Mouse (Mus musculus): ENCODE results near the gene Scn3a. TPM values are rescaled to one million over a fixed set of nuclear protein-coding genes. Genes with fewer than 3 reads are reported as not detected.
A peak's percentile ranks its signal among the peaks of the same experiment; 100 is the strongest.

Gene Scn3a
- 10 to 100 TPM; 62.6 to 68.5 TPM for total RNA-seq (2021)

DNA sequence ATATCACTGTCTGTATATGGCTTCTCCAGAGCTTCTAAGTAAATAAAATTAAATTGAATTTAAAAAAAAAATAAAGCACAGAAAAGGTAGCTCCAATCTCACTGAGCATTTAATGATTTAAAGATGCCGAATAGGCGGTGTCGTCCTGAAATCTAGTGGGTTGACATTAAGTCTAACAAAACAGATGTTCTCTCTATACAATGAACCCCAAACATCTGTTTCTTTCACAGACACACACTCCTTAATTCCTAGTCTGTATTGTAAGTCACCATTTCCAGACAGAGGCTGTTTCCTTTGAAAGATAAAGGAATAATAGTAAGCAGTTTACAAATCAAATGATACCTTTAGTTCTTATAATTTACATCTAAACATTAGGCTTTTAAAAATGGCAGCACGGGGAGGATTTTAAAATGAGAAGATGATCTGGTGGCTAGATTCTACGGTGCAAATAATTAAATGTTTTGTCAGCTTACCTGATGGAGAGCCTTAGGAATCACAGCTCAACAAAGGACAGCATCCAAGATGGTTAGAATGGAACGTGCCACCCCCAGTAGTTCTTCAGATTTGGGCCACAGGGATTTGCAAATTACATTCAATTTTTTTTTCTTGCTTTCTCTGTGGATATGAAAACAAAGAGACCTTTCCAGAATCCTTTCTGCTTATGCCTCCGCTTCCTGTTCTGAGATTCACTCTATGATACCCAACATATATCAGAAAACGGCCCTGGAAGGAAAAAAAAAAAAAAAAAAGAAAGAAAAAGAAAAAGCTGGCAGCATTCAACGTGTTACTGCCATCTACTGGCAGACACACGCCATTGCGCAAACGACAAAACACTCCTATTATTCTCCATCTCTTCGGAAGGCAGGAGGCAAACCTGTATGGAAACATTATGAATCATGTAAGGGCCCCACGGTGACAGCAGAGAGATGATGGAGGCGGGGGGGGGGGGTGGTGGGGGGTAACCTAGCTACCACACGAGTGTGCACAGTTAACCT lies at the start of gene Scn3a:
TSS of gene Scn3a (minus strand) at position 835 of the 995 bp plus-strand sequence.
- peak; percentile 50 to 68 for DNase-seq (ENCODE audit: extremely low spot score in 1 of 2, low spot score in 2 of 2)
- intact Hi-C loops (cut with DNase I): loop anchor here (5.0 kb wide), 2 partner anchors 155 to 170 kb away; no protein-coding TSS in a partner anchor

DNA sequence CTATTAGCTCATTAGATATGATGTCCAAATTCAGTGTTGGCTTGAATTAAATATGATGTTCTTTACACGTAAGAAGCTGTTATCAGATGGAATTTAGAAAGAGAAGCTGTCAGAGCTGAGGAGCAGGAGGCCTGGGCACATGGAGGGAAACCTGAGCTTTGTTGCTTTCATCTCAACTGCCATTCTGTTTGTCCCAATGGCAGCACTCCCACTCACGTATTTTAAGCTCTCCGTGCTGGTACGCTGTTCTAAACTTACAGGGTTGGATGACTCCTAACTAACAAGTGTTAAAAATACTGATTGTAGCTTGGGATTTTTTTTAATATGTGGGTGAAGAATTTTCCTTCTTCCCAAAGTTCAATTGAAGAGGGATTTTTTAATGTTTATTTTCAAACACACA lies 44.5 kb upstream of the Scn3a start:
- intact Hi-C loops (cut with DNase I): no loop called here
- DNase-seq (ENCODE audit: extremely low spot score in 1 of 2, low spot score in 2 of 2): no peak

DNA sequence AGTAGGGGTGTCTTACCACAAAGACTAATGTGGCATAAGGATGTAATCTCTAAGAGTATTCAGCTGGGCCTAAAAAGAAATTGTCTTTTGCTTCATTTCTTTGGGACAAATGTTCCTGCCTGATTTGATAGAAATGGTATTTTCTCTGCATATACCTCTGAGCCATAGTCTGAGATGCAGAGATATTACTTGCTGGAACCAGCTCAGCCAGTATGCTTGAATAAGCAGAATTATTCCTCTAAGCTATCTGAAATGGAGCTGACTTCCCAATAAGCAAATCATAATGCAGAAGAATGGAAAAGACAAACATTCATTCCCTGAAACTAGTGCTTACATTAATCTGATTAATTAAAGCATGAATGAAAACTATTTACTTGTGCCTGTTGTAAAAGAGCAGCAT lies 40.4 kb upstream of the Scn3a start:
- DNase-seq (ENCODE audit: extremely low spot score in 1 of 2, low spot score in 2 of 2): no peak
- intact Hi-C loops (cut with DNase I): no loop called here

DNA sequence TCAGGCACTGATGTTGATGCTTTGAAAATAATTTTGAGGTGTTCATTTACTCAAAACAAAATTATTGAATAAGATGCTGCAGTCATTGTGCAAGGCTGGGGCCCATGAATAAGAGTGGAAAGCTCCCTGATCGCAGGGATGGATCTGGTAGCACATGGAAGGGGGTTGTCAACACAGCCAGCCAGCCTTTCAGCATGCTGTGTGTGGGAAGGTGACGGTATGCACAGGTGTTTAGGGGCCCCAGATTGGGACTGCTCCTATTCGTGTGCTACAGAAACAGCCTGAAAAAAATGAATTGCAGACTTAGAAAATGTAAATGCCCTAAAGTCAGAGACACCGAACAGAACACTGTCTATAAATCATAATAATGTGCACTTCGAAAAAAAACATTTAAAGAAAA lies 20.3 kb upstream of the Scn3a start:
- intact Hi-C loops (cut with DNase I): no loop called here
- DNase-seq (ENCODE audit: extremely low spot score in 1 of 2, low spot score in 2 of 2): no peak

DNA sequence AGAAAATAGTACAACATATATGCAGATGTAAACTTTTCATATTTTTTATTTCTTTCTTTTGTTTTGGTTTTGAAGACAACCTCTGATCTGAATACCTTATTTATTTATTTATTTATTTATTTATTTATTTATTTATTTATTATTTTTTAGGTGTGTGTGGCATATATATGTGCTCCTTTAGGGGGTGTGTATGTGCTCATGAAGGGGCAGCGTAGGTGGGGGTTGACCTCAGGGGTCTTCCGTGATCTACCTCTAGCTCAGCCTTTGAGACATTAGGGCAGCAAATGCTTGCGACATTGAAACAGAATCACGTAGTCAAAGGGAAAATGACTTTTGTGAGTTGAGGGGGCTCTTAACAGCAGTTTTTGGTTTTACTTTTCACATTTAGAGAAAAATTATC lies 498 bp upstream of the Scn3a start:
- intact Hi-C loops (cut with DNase I): loop anchor here (5.0 kb wide), 2 partner anchors 156 to 171 kb away; no protein-coding TSS in a partner anchor
- no peak for DNase-seq (ENCODE audit: extremely low spot score in 1 of 2, low spot score in 2 of 2)

DNA sequence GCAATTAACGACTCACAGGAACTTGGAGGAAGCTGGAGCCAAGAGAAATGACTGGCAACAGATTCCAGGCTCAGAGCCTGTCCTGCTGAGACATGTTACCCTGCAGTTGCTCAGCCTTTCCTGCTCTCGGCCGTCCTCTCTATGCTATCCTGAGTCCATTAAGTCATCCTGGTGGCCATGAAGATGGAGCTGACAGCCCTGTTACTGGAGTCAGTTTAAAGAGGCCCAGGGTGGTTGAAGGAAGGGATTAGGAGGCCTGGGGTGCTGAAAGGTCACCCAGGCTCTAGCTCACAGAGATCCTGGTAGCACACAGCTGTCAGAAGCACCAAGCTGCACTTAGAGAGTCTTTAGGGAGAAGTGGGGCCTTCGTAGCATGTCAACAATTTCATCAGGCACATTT lies 3.5 kb downstream of the Scn3a start:
- intact Hi-C loops (cut with DNase I): no loop called here
- DNase-seq (ENCODE audit: extremely low spot score in 1 of 2, low spot score in 2 of 2): no peak

DNA sequence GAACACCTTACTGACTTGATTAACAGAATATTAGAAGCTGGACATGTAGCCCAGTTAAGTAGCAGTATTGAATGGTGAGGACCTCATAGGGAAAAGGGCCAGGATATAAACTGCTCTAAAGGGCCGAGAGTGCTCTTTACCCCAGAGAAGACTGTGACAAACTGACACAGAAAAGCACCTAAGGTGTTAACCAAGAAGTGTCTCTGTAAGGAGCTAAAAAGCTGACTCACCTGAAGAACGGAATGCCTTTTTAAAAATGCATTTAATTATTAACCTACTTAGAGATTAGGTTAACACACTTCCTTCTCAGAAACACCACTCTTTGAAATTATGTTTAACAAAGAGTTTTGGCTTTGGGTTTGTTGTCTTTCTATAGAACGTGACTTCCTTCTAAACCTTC lies 9.7 kb downstream of the Scn3a start:
- intact Hi-C loops (cut with DNase I): no loop called here

DNA sequence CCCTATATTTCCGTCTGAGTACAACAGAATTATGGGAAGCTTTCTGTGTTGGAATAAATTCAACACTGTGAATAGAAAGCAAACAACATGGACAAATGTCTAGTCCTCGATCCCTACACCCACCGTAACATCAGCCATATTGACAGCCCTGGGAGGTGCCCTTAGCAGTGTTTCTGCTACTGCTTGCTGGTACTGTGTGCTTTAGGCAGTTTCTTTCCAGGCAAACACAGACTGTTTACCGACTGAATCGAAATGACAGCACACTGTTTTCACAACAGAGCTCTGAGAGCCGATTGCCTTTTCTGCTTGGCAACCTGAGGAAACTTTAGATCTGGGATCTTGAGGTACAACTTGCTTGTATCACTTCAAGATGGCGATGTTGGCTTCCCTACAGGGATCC lies 12.8 kb downstream of the Scn3a start:
- no peak for DNase-seq (ENCODE audit: extremely low spot score in 1 of 2, low spot score in 2 of 2)
- intact Hi-C loops (cut with DNase I): no loop called here

More for the DNA sequence above, 9.7 kb downstream of the Scn3a start:
- DNase-seq (ENCODE audit: extremely low spot score in 1 of 2, low spot score in 2 of 2): no peak

DNA sequence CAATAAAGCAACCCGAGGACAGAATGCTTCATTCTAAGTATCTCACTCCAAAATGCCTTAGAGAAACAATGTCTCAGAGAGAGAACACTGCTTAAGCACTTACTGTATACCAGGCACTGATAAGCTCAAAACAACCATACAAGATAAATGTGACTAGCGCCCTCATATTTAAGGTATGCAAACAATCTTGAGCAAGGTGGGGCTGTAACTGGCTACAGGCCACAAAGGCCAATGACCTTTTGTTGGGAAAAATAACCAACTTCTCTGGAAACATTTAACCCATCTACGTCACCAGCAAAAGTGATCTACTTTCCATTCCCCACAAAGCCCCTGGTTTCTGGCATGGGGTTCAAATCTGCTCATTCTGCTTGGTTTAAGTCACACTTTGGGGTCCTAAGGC lies 14.0 kb downstream of the Scn3a start:
- intact Hi-C loops (cut with DNase I): no loop called here

DNA sequence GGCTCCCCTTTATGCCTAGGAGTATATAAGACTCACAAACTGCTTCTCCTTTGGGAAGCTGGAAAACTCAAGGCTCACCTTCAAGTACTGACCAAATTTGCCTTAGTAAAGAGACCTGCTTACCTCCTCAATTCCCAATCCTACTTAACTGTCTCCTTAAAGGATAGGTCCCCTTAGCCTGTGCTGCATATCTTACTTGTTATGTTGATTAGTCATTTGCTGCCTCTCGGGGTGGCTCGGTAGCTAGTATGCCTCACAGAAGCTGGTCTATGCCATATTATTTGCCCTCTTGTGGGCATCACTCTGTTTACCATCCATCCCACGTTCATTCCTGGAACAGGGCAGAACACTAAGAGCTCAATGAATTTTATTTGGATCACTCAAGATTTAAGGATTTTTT lies 14.7 kb downstream of the Scn3a start:
- DNase-seq (ENCODE audit: extremely low spot score in 1 of 2, low spot score in 2 of 2): no peak

More for the DNA sequence above, 14.0 kb downstream of the Scn3a start:
- no peak for DNase-seq (ENCODE audit: extremely low spot score in 1 of 2, low spot score in 2 of 2)

DNA sequence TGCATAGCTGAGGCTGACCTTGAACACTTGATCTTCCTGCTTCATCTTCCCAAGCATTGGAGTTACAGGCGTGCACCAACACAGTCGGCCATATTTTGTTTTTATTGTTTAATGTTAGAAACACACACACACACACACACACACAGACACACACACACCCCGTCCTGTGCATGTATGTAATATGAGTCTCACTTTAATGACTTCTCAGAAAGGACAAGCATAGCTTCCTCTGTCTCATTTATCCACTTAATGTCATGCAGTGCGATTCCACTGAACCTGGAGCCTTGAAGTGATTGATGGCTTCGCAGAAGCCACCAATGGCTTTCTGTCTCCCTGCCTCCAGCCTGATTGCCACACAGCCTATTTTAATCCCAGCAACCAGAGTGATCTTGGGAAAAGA lies 15.2 kb downstream of the Scn3a start:
- intact Hi-C loops (cut with DNase I): no loop called here
- no peak for DNase-seq (ENCODE audit: extremely low spot score in 1 of 2, low spot score in 2 of 2)

More for the DNA sequence above, 14.7 kb downstream of the Scn3a start:
- intact Hi-C loops (cut with DNase I): no loop called here

DNA sequence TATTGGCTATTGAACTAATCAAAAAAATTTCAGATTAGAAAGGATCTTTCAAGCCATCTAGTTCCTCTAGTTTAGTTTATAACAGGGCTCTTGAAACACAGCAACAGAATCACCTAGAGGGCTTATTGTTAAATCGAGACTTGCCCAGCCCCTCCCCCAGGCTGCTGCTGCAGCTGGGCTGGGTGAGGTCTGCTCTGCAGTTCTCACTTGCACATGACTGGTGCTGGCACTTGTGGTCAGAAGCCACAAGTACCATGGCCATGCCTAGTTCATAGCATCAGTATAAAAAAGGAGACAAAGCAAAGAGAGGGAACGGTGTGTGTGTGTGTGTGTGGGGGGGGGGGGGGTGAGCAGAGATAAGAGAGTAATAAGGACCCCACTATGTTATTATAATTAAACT lies 15.7 kb downstream of the Scn3a start:
- no peak for DNase-seq (ENCODE audit: extremely low spot score in 1 of 2, low spot score in 2 of 2)
- intact Hi-C loops (cut with DNase I): no loop called here

DNA sequence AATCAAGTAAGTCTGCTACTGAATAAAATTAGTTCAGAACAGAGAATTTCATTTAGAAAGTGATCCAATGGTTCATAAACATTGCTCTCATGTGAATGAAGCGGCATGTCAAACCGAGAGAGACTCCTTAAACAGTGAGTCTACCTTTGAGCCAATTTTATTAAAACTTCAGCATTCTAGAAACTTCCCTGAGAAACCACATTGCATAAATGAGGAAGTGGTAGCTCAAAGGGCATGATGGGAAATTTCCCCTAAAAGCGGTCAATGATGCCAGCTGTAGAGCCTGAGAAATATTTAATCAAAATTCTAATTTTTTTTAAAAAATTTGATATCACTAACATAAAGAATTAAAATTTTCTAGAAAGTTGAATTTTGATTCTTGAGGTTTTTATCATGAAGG lies 16.9 kb downstream of the Scn3a start:
- intact Hi-C loops (cut with DNase I): no loop called here
- no peak for DNase-seq (ENCODE audit: extremely low spot score in 1 of 2, low spot score in 2 of 2)

DNA sequence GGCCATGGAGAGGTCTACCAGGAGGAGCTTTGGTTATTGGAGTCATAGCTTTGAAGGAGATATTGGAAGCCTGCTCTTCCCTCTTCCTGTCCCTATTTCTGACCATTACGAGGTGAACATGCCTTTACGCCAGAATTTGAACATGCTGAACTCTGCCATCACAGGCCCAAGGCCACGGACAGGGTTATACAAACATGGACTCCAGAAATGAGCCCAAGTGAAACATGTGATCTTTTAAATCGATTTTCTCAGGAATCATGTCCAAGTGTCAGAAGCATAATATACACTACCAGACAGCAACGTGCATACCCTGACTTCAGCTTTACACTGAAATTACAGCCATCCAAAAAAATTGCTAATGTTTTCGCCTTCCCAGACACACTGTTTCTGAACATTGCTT lies 18.8 kb downstream of the Scn3a start:
- intact Hi-C loops (cut with DNase I): no loop called here
- DNase-seq (ENCODE audit: extremely low spot score in 1 of 2, low spot score in 2 of 2): no peak

DNA sequence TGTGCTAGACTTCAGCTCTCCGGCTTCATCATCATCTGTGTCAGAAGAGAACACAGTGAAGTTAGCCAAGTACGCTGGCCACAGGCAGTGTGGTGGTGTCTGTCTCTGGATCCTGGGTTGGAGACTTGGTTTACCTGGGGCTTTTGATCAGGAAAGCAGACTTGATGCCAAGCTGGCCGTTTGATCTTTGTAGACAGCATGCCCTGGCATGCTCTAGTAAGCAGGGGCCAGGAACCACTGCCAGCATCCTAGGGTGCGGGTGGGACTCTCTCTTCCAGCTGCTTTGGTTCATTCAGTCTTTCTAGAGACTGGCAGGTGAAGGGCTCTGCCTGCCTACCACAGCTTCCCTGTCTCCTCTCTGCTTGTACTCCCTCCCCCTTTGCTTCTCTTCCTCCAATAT lies 20.1 kb downstream of the Scn3a start:
- no peak for DNase-seq (ENCODE audit: extremely low spot score in 1 of 2, low spot score in 2 of 2)
- intact Hi-C loops (cut with DNase I): no loop called here

DNA sequence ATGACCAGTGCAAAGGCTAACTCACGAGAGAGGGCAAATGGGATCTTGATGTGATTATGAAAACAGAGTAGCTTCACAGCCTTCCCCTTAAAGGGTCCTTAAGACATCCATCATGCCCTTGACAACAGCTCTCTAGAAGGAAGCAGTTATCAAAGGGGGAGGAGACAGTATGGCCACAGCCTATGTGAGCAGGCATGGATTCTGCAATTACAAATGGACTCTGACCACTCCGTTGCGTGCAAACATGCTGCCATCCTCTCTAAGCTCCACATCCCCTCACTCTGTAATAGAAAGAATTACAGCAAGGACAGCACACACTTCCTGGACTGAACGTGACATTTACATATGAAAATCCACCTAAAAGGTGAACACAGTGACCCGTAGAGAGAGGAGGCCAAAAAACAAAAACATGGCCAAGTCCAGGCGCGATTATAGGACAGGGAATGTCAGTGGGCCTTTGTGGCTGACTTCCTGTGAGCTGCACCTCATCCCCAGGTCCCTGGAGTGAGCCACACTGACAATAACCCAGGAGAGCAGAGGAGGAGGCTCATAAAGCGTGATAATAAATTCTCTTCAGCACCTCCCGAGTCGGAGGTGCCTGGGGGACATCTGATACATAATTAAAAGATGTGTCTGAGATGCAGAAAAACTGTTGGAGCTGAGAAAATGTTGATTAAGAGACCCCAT lies 24.4 kb downstream of the Scn3a start:
- no peak for DNase-seq (ENCODE audit: extremely low spot score in 1 of 2, low spot score in 2 of 2)
- intact Hi-C loops (cut with DNase I): no loop called here

DNA sequence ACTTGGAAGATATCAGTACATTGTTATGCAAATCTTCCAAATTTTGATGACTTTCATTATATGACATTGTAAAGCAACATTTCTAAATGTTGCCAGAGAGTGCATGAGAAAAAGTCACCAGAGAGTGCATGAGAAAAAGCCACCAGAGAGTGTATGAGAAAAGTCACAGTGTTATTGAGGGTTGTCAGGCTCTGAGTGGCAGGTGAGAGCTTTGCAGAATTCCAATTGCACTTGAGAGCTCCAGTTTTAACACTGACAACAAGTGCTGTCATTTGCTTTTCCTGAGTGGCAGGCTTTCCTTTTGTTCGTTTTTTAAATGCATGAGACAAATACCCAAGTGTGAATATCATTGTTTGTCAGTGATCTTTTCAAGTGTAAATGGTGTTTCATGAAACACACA lies 25.6 kb downstream of the Scn3a start:
- intact Hi-C loops (cut with DNase I): no loop called here
- DNase-seq (ENCODE audit: extremely low spot score in 1 of 2, low spot score in 2 of 2): no peak

DNA sequence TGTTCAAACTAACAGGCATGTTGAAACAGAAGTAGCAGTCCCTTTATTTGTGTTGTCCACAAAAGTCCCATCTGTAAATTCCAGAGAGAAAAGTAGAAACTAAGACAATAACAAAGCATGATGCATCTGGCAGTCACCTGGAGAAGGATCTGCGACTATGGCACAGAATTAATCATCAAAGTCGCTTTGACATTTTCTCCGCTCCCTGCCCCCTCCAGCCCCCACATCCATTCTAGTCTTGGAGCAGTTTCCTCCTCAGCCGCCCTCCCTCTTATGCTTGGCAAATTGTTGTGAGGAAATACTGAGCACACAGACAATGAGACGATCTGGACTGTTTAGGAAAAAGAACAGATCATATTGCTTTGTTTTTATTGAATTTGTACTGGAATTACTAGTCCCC lies 29.0 kb downstream of the Scn3a start:
- intact Hi-C loops (cut with DNase I): no loop called here

DNA sequence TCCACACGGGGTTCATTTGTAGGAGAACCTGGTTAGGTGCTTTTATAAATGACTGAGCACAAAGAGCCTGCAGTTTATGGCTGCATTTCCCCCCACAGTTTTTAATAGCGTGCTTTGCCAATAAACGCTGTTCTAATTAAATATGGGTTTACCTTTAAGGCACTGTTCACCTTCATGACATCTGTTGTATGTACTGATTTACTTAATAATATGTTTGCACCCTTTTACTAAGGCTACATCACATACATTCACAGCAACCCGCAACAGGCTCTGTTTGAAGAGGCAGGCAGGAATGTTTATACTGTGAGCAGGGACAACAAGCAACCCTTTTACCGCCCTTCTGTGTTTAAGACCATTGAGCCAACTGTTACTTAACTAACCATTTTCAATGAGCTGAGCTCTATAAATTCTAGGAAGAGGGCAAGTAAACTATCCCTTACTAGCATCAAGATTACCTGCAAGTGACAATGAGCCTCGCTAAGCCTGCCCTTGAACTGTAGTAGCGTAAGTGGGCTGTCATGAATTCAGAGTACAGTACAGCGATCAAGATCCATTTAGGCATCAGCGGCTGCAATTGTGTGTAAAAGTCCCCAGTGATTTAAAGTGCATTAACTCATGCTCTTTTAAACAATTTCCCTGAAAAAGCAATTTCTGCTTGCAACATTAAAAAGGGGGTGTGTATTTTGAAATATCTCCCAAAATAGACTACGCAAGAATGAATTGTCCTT lies 35.1 kb downstream of the Scn3a start:
- DNase-seq (ENCODE audit: extremely low spot score in 1 of 2, low spot score in 2 of 2): no peak
- intact Hi-C loops (cut with DNase I): no loop called here

More for the DNA sequence above, 29.0 kb downstream of the Scn3a start:
- no peak for DNase-seq (ENCODE audit: extremely low spot score in 1 of 2, low spot score in 2 of 2)

Measured in left cerebral cortex, postnatal 10 days (tissue).